Mouse (Mus musculus) liver, embryonic 14.5 days (tissue): Measurements from ENCODE around the gene Smap2.

Experiments
- CTCF ChIP-seq: IDR thresholded peaks from 2 replicates; pipeline ENCODE4 v1.5.1; 2016; ENCODE audit warnings: antibody characterized with exemption, low read depth, control low read depth
- EP300 ChIP-seq: IDR thresholded peaks from 2 replicates; pipeline ENCODE4 v1.6.1; 2016; ENCODE audit warnings: antibody characterized with exemption, low read depth

- TF ChIP-seq EP300: no peak
- no peak for TF ChIP-seq CTCF
Observed at GRCm38 (mm10) chr4:120951428-120951973, 65.5 kb downstream of the Smap2 start, which contains the start of gene Zfp69.
